Mouse (Mus musculus) spleen, postnatal 36 days (tissue): ENCODE results near the gene Timm9.

Experiments used
- DNase-seq, 2 experiments: peaks; one replicate each; pipeline ENCODE4 v3.0.0; 2022; ENCODE audit warnings: low spot score in 2 of 2, mixed read lengths in 1 of 2

Gene Timm9

GRCm38 (mm10) chr12:71136130-71136973 is at the start of gene Timm9, which contains the start of gene 2700049A03Rik:
Timm9 (minus strand) TSS chr12:71136684.
2700049A03Rik (plus strand) TSS chr12:71136848.
- DNase-seq: peak; percentile 73 to 77

- DNase-seq: peak; percentile 41 to 42
Measured at GRCm38 (mm10) chr12:71184396-71184795, 47.9 kb upstream of the Timm9 start.

GRCm38 (mm10) chr12:71183736-71184135 is 47.3 kb upstream of the Timm9 start:
- no peak for DNase-seq

GRCm38 (mm10) chr12:71169911-71170310 is 33.4 kb upstream of the Timm9 start:
- DNase-seq: no peak

GRCm38 (mm10) chr12:71164410-71164809 is 27.9 kb upstream of the Timm9 start:
- no peak for DNase-seq

GRCm38 (mm10) chr12:71157974-71158373 is 21.5 kb upstream of the Timm9 start:
- DNase-seq: no peak

GRCm38 (mm10) chr12:71154979-71155378 is 18.5 kb upstream of the Timm9 start:
- DNase-seq: no peak

GRCm38 (mm10) chr12:71150167-71150566 is 13.7 kb upstream of the Timm9 start:
- DNase-seq: no peak

GRCm38 (mm10) chr12:71149456-71149855 is 13.0 kb upstream of the Timm9 start:
- DNase-seq: no peak

- DNase-seq: no peak
Measured at GRCm38 (mm10) chr12:71148801-71149200, 12.3 kb upstream of the Timm9 start.

- DNase-seq: peak; percentile 19 to 34
Measured at GRCm38 (mm10) chr12:71147641-71148040, 11.2 kb upstream of the Timm9 start.

GRCm38 (mm10) chr12:71141189-71141588 is 4.7 kb upstream of the Timm9 start:
- no peak for DNase-seq

GRCm38 (mm10) chr12:71139258-71139828 is 2.9 kb upstream of the Timm9 start:
- peak in 1 of 2 experiments; percentile 6 for DNase-seq

- DNase-seq: no peak
Measured at GRCm38 (mm10) chr12:71137686-71138085, 1.2 kb upstream of the Timm9 start.

GRCm38 (mm10) chr12:71136974-71137491 is 549 bp upstream of the Timm9 start:
- peak; percentile 74 to 81 for DNase-seq

- DNase-seq: no peak
Measured at GRCm38 (mm10) chr12:71135581-71135980, 903 bp downstream of the Timm9 start.

- DNase-seq: no peak
Measured at GRCm38 (mm10) chr12:71123286-71123685, 13.2 kb downstream of the Timm9 start.

- no peak for DNase-seq
Measured at GRCm38 (mm10) chr12:71122731-71123130, 13.8 kb downstream of the Timm9 start.

- DNase-seq: no peak
Measured at GRCm38 (mm10) chr12:71116411-71116810, 20.1 kb downstream of the Timm9 start.

- peak; percentile 86 to 87 for DNase-seq
Measured at GRCm38 (mm10) chr12:71113675-71114288, 22.7 kb downstream of the Timm9 start.

GRCm38 (mm10) chr12:71113074-71113473 is 23.4 kb downstream of the Timm9 start:
- no peak for DNase-seq

GRCm38 (mm10) chr12:71111331-71111730 is 25.2 kb downstream of the Timm9 start, which contains the start of gene Tomm20l:
Tomm20l (plus strand) TSS chr12:71111428.
- DNase-seq: no peak
